Mouse (Mus musculus) MEL (cell line): ENCODE measurements at regions not wholly inside any gene's neighbourhood (a gene's known extent, or its start where the extent isn't known, plus 50 kb on each side); places are given as distances from the start of the nearest gene placed in this dataset.

Source experiments
- DNase-seq: peaks from one replicate; pipeline ENCODE4 v3.0.0; 2011; ENCODE audit warnings: low read depth, low spot score
- H3K27ac ChIP-seq: 2 replicates; pipeline ENCODE4 v1.5.1; 2012; ENCODE audit warnings: low read depth, mild to moderate bottlenecking, control low read depth, low read length, moderate library complexity; ENCODE audit not compliant: control insufficient read depth
- H3K27me3 ChIP-seq, 2 experiments: fragments of 150-350 bp in 1 of 2; sonication (generic) in 1 of 2; 2 replicates each; pipeline ENCODE4 v1.6.1; 2012; ENCODE audit warnings: low read length in 2 of 2, mild to moderate bottlenecking in 2 of 2, improper control_type of control experiment in 1 of 2, moderate library complexity in 1 of 2; ENCODE audit not compliant: insufficient read depth in 2 of 2, control insufficient read depth in 1 of 2
- H3K36me3 ChIP-seq, 2 experiments: 2 replicates each; pipeline ENCODE4 v1.6.1; 2012 to 2014; ENCODE audit warnings: low read length in 2 of 2, improper control_type of control experiment in 1 of 2, inconsistent platforms in 1 of 2, mild to moderate bottlenecking in 1 of 2; ENCODE audit not compliant: insufficient read depth in 2 of 2, control insufficient read depth in 1 of 2
- H3K4me1 ChIP-seq, 2 experiments: fragments of 150-350 bp in 1 of 2; sonication (generic) in 1 of 2; 2 replicates each; pipeline ENCODE4 v1.6.1; 2012; ENCODE audit warnings: low read length in 2 of 2, improper control_type of control experiment in 1 of 2, mild to moderate bottlenecking in 1 of 2; ENCODE audit not compliant: insufficient read depth in 2 of 2, control insufficient read depth in 1 of 2
- H3K4me3 ChIP-seq, 2 experiments: fragments of 150-350 bp in 1 of 2; sonication (generic) in 1 of 2; 2 replicates each; pipeline ENCODE4 v1.5.1; 2012; ENCODE audit warnings: low read depth in 2 of 2, low read length in 2 of 2, mild to moderate bottlenecking in 2 of 2, moderate library complexity in 2 of 2, control low read depth in 1 of 2, improper control_type of control experiment in 1 of 2; ENCODE audit not compliant: control insufficient read depth in 1 of 2, insufficient read depth in 1 of 2
- H3K79me2 ChIP-seq: 2 replicates; pipeline ENCODE4 v1.6.1; 2012; ENCODE audit warnings: mild to moderate bottlenecking, low read length, moderate library complexity; ENCODE audit not compliant: control insufficient read depth, poor library complexity, insufficient read depth
- H3K9ac ChIP-seq: 2 replicates; pipeline ENCODE4 v1.6.1; 2012; ENCODE audit warnings: low read depth, mild to moderate bottlenecking, control low read depth, low read length, moderate library complexity; ENCODE audit not compliant: control insufficient read depth, poor library complexity, severe bottlenecking
- H3K9me3 ChIP-seq: fragments of 150-350 bp; sonication (generic); replicated peaks from 2 replicates; pipeline ENCODE4 v1.6.1; 2012; ENCODE audit warnings: mild to moderate bottlenecking, low read length, improper control_type of control experiment, moderate library complexity; ENCODE audit not compliant: insufficient read depth
- BHLHE40 ChIP-seq: IDR thresholded peaks from 2 replicates; pipeline ENCODE4 v1.6.1; 2012; ENCODE audit warnings: low read depth, mild to moderate bottlenecking, inconsistent platforms, low read length, improper control_type of control experiment, borderline replicate concordance
- CHD2 ChIP-seq: IDR thresholded peaks from 2 replicates; pipeline ENCODE4 v1.6.1; 2011; ENCODE audit warnings: low read length, improper control_type of control experiment
- E2F4 ChIP-seq: IDR thresholded peaks from 2 replicates; pipeline ENCODE4 v1.6.1; 2011; ENCODE audit warnings: low read depth, low read length, improper control_type of control experiment, borderline replicate concordance
- ELF1 ChIP-seq: IDR thresholded peaks from 2 replicates; pipeline ENCODE4 v1.6.1; 2014; ENCODE audit warnings: low read depth, mild to moderate bottlenecking, inconsistent platforms, low read length, improper control_type of control experiment, moderate library complexity
- EP300 ChIP-seq, 2 experiments: IDR thresholded peaks; 2 replicates each; pipeline ENCODE4 v1.6.1; 2011; ENCODE audit warnings: improper control_type of control experiment in 2 of 2, low read length in 2 of 2, low read depth in 1 of 2, mild to moderate bottlenecking in 1 of 2
- ETS1 ChIP-seq: IDR thresholded peaks from 2 replicates; pipeline ENCODE4 v1.6.1; 2012; ENCODE audit warnings: low read depth, mild to moderate bottlenecking, inconsistent platforms, low read length, improper control_type of control experiment, moderate library complexity
- GABPA ChIP-seq: IDR thresholded peaks from 2 replicates; pipeline ENCODE4 v1.6.1; 2012; ENCODE audit warnings: low read depth, mild to moderate bottlenecking, inconsistent platforms, low read length, improper control_type of control experiment, moderate library complexity
- JUND ChIP-seq: IDR thresholded peaks from 2 replicates; pipeline ENCODE4 v1.6.1; 2011; ENCODE audit warnings: low read depth, mild to moderate bottlenecking, improper control_type of control experiment, low read length
- KAT2A ChIP-seq: conservative IDR thresholded peaks from 2 replicates; pipeline ENCODE4 v1.6.1; 2012; ENCODE audit warnings: low read depth, low read length, improper control_type of control experiment, inconsistent platforms
- MAX ChIP-seq: IDR thresholded peaks from 2 replicates; pipeline ENCODE4 v1.6.1; 2011; ENCODE audit warnings: low read length, improper control_type of control experiment
- MYB ChIP-seq: IDR thresholded peaks from 2 replicates; pipeline ENCODE4 v1.6.1; 2011; ENCODE audit warnings: mild to moderate bottlenecking, low read depth, low read length, improper control_type of control experiment
- TBP ChIP-seq: IDR thresholded peaks from 2 replicates; pipeline ENCODE4 v1.8.0; 2011; ENCODE audit warnings: low read depth, low read length, improper control_type of control experiment
- TCF12 ChIP-seq: IDR thresholded peaks from 2 replicates; pipeline ENCODE4 v1.6.1; 2014; ENCODE audit warnings: low read depth, mild to moderate bottlenecking, inconsistent platforms, low read length, improper control_type of control experiment, moderate library complexity
- ZKSCAN1 ChIP-seq: IDR thresholded peaks from 2 replicates; pipeline ENCODE4 v1.6.1; 2012; ENCODE audit warnings: low read depth, mild to moderate bottlenecking, inconsistent platforms, low read length, improper control_type of control experiment, moderate library complexity
- ZMIZ1 ChIP-seq: IDR thresholded peaks from 2 replicates; pipeline ENCODE4 v1.6.1; 2012; ENCODE audit warnings: low read depth, mild to moderate bottlenecking, inconsistent platforms, low read length, improper control_type of control experiment, moderate library complexity

DNA sequence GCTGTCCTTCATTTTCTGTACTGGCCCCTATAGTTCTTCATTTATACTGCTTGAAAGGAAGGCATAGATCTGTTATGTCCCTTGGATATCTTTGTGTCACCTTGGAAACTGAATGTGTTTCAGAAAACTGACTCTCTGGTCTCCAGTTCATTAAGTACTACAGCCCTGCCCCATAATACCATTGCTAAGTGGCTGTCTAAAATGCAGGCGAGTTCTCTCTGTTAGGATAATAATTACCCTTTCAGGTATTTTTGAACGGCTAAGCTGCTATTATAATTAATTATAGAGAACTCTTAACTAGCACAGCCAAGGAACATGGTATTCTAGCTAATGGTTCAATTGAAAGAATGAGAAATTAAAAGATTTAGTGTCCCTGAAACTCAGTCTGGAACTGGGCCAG is 418.5 kb downstream of the Prdm13 start:
- H3K9ac ChIP-seq = no peak overlapping the region
- H3K27me3 ChIP-seq = no peaks in the 10 kb centered on the region
- H3K4me3 ChIP-seq = no peak overlapping the region
- DNase-seq = no peak
- TF ChIP-seq ZKSCAN1 (no peak), ELF1 (no peak), MAX (no peak), TCF12 (no peak), JUND (no peak)
- no peaks in the 10 kb centered on the region for H3K4me1 ChIP-seq
- H3K27ac ChIP-seq = no peak overlapping the region
- no peaks in the 10 kb centered on the region for H3K36me3 ChIP-seq
- no peaks in the 10 kb centered on the region for H3K9me3 ChIP-seq
- H3K79me2 ChIP-seq = no peaks in the 10 kb centered on the region

DNA sequence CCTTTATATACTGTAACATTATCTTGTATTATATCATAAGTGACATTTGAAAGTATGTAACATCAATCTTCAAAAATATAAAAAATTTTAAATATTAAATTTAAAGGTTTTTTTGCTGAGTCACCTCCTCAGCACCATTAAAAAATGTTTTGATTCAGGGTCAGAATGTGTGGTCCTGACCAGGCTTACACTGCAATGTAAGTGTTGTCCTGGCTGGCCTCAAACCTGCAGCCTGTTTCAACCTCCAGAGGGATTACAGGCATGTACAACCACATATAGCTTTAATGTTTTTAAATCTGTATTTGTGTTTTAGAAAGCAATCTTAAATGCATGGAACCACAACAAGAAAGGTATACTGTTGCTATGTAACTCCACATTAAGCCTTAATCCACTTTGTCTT is 418.9 kb downstream of the Prdm13 start:
- H3K9ac ChIP-seq = no peak overlapping the region
- no peaks in the 10 kb centered on the region for H3K36me3 ChIP-seq
- TF ChIP-seq TBP = no peak
- no peak for TF ChIP-seq CHD2
- no peak for TF ChIP-seq E2F4
- TF ChIP-seq BHLHE40 = no peak
- TF ChIP-seq KAT2A = no peak
- TF ChIP-seq EP300 (IDR thresholded peaks at IDR 0.05; ENCODE audit: low read depth in 1 of 2, low read length in 2 of 2) = no peak
- H3K9me3 ChIP-seq = no peaks in the 10 kb centered on the region
- H3K4me3 ChIP-seq = no peak overlapping the region
- H3K27me3 ChIP-seq = no peaks in the 10 kb centered on the region
- DNase-seq = no peak
- H3K4me1 ChIP-seq = no peaks in the 10 kb centered on the region
- no peaks in the 10 kb centered on the region for H3K79me2 ChIP-seq
- no peak overlapping the region for H3K27ac ChIP-seq

DNA sequence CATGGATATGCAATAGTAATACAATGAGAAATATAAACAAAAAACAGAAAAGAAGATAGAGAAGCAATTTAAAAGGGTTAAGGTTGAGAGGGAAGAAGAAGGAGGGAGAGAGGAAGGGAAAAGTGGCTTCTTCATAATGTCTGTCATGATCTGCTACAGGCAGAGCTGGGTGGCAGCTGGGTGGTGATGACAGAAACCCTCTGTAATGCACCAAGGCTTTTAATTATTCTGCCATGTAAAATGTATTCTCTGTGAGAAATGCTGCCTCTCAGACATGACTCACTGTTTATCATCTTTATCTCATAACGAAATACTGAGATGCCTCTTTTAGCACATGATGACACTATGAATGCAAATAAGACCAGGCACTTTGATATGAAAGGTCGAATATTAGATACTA is 435.4 kb downstream of the Prdm13 start:
- H3K4me1 ChIP-seq = no peaks in the 10 kb centered on the region

More for the DNA sequence above, 435.4 kb downstream of the Prdm13 start:
- H3K36me3 ChIP-seq = no peaks in the 10 kb centered on the region
- H3K4me3 ChIP-seq = no peak overlapping the region
- TF ChIP-seq MYB = no peak
- no peak for TF ChIP-seq E2F4
- no peak for TF ChIP-seq GABPA
- no peak for TF ChIP-seq BHLHE40
- no peak for TF ChIP-seq ETS1
- TF ChIP-seq ZMIZ1 = no peak
- TF ChIP-seq, all 39 proteins: peak for 0
- Histone ChIP-seq H3K27ac (no peak overlapping the region), H3K79me2 (no peaks in the 10 kb centered on the region), H3K9ac (no peak overlapping the region), H3K9me3 (no peaks in the 10 kb centered on the region), H3K27me3 (no peaks in the 10 kb centered on the region)
- DNase-seq = no peak
